Mouse (Mus musculus): Measurements from ENCODE around the gene Omg. TPM values are rescaled to one million over a fixed set of nuclear protein-coding genes. Genes with fewer than 3 reads are reported as not detected.

Gene Omg
- total and polyA plus RNA-seq, 2 experiments from 2014 or later = 27.7 to 33.2 TPM

GRCm38 (mm10) chr11:79527015-79527738, 23.3 kb upstream of the Omg start:
- Histone ChIP-seq H3K4me1 (ENCODE audit: insufficient read depth, low read length) (0 out of 2 replicates have a peak, but pooled peaks cover 4% of the 10 kb centered on the region), H3K4me2 (ENCODE audit: low read depth, low read length) (no peak overlapping the region), H3K9ac (replicated peaks; ENCODE audit: low read length) (no peak overlapping the region), H3K4me3 (ENCODE audit: low read length) (no peak overlapping the region), H3K27me3 (ENCODE audit: insufficient read depth, low read length) (no peaks in the 10 kb centered on the region), H3K9me3 (ENCODE audit: low read length) (no peaks in the 10 kb centered on the region), H3K36me3 (ENCODE audit: insufficient read depth, low read length) (no peaks in the 10 kb centered on the region), H3K27ac (no peak overlapping the region)
- 77% methylated on average over 15 of the region's 15 CpGs for WGBS
- ATAC-seq = no peak
- DNase-seq (ENCODE audit: low spot score) = no peak
- no peak for TF ChIP-seq CTCF (IDR thresholded peaks at IDR 0.05; ENCODE audit: low read depth)

- Histone ChIP-seq H3K36me3 (ENCODE audit: insufficient read depth, low read length) (no peaks in the 10 kb centered on the region), H3K4me3 (ENCODE audit: low read length) (no peak overlapping the region), H3K9me3 (ENCODE audit: low read length) (no peaks in the 10 kb centered on the region), H3K9ac (replicated peaks; ENCODE audit: low read length) (no peak overlapping the region), H3K27me3 (ENCODE audit: insufficient read depth, low read length) (no peaks in the 10 kb centered on the region), H3K4me1 (ENCODE audit: insufficient read depth, low read length) (0 out of 2 replicates have a peak, but pooled peaks cover 4% of the 10 kb centered on the region), H3K4me2 (ENCODE audit: low read depth, low read length) (no peak overlapping the region), H3K27ac (no peak overlapping the region)
- WGBS = 91% methylated on average over 3 of the region's 3 CpGs
- no peak for TF ChIP-seq CTCF (IDR thresholded peaks at IDR 0.05; ENCODE audit: low read depth)
- DNase-seq (ENCODE audit: low spot score) (no peak), ATAC-seq (no peak)
These were observed 22.7 kb upstream of the Omg start for GRCm38 (mm10) chr11:79526549-79526948.

DNA sequence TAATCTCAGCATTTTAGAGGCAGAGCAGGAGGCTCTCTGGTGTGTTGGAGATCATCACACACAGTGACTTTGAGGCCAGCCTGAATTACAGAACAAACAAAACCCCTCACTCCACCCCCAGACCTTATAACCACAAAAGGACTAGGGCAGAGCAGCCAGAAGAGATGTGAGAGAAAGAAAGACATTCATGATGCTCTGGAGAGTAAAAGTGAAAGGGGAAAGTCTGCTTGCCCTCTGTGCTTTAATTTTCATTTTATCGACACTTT, 20.4 kb upstream of the Omg start:
- ATAC-seq (no peak), DNase-seq (ENCODE audit: low spot score) (no peak)
- whole genome bisulfite sequencing = 83% methylated on average over 1 of the region's 1 CpGs
- Histone ChIP-seq H3K36me3 (ENCODE audit: insufficient read depth, low read length) (no peaks in the 10 kb centered on the region), H3K4me3 (ENCODE audit: low read length) (no peak overlapping the region), H3K9me3 (ENCODE audit: low read length) (no peaks in the 10 kb centered on the region), H3K4me1 (ENCODE audit: insufficient read depth, low read length) (0 out of 2 replicates have a peak, but pooled peaks cover 4% of the 10 kb centered on the region), H3K27me3 (ENCODE audit: insufficient read depth, low read length) (no peaks in the 10 kb centered on the region), H3K9ac (replicated peaks; ENCODE audit: low read length) (no peak overlapping the region), H3K27ac (no peak overlapping the region), H3K4me2 (ENCODE audit: low read depth, low read length) (no peak overlapping the region)
- no peak for TF ChIP-seq CTCF (IDR thresholded peaks at IDR 0.05; ENCODE audit: low read depth)

DNA sequence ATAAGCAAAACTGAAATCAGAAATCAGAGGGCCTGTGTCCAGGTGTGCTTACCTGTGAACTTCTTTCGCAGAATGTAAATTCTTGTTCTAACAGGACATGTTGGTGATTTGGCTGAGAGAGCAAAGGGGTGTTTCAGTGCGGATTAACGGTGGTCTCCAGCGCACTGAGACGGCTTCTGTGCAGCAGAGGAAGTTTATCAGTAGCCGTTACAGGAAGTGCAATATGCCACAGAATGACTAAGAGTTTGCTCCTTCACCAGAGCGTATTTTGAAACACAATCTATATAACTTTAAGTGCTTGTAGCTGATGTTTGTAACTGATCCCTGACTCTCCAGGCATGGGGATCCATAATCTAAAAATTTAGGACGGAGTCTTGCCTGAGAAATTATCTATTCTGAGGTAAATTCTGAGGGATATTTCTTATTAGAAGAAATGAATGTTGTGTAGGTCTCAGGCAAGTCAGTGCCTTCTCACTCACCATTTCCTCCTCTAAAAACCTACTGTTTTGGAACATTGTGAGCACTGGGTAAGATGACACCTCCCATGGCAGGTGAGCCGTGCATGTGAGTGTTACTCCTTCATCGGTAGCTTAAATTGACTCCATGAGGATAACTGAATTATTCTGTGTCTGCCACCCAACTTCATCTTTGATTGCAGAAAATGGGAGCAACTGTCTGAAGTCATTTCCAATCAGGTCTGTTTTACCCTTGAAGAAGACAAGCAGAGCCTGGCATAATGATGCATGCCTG, 19.9 kb upstream of the Omg start, which contains the start of gene Evi2b:
Gene Evi2b, minus strand, starts transcription at position 203 of the 750 bp plus-strand sequence.
- no peak for TF ChIP-seq CTCF (IDR thresholded peaks at IDR 0.05; ENCODE audit: low read depth)
- Histone ChIP-seq H3K27me3 (ENCODE audit: insufficient read depth, low read length) (no peaks in the 10 kb centered on the region), H3K36me3 (ENCODE audit: insufficient read depth, low read length) (no peaks in the 10 kb centered on the region), H3K4me3 (ENCODE audit: low read length) (no peak within 1 kb of the TSS), H3K4me2 (ENCODE audit: low read depth, low read length) (no peak within 1 kb of the TSS), H3K27ac (peak within 1 kb of the TSS; percentile 7; the same call in 1 of the 2 replicates), H3K9ac (replicated peaks; ENCODE audit: low read length) (no peak within 1 kb of the TSS), H3K9me3 (ENCODE audit: low read length) (no peaks in the 10 kb centered on the region), H3K4me1 (ENCODE audit: insufficient read depth, low read length) (0 out of 2 replicates have a peak, but pooled peaks cover 4% of the 10 kb centered on the region)
- 89% methylated on average over 10 of the region's 10 CpGs for WGBS
- DNase-seq (ENCODE audit: low spot score) (no peak), ATAC-seq (no peak)

DNA sequence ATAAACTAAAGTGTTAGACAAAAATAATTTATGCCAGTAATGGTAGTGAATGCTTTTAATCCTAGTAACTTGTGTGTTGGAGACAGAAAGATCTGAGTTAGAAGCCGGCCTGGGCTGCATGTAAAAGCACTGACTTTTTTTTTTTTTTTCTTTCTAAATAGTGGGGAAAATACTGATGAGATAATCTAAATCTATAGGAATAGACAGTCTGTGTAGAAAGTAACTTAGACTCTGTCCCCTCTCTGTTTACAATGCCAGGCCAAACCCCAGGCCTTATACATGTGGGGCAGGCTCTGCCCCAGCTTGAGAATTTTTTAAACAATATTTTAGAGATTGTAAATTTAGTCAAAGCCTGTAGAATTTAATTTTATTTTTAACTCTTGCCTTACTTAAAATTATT, 19.1 kb upstream of the Omg start:
- Histone ChIP-seq H3K4me3 (ENCODE audit: low read length) (no peak overlapping the region), H3K4me1 (ENCODE audit: insufficient read depth, low read length) (0 out of 2 replicates have a peak, but pooled peaks cover 4% of the 10 kb centered on the region), H3K27me3 (ENCODE audit: insufficient read depth, low read length) (no peaks in the 10 kb centered on the region), H3K36me3 (ENCODE audit: insufficient read depth, low read length) (no peaks in the 10 kb centered on the region), H3K9ac (replicated peaks; ENCODE audit: low read length) (no peak overlapping the region), H3K9me3 (ENCODE audit: low read length) (no peaks in the 10 kb centered on the region), H3K27ac (no peak overlapping the region), H3K4me2 (ENCODE audit: low read depth, low read length) (no peak overlapping the region)
- WGBS = 90% methylated on average over 1 of the region's 1 CpGs
- ATAC-seq (no peak), DNase-seq (ENCODE audit: low spot score) (no peak)
- TF ChIP-seq CTCF (IDR thresholded peaks at IDR 0.05; ENCODE audit: low read depth) = no peak

- TF ChIP-seq CTCF (IDR thresholded peaks at IDR 0.05; ENCODE audit: low read depth) = no peak
- ATAC-seq (no peak), DNase-seq (ENCODE audit: low spot score) (no peak)
- H3K27me3 ChIP-seq (ENCODE audit: insufficient read depth, low read length) = no peaks in the 10 kb centered on the region
- H3K36me3 ChIP-seq (ENCODE audit: insufficient read depth, low read length) = no peaks in the 10 kb centered on the region
- no peak overlapping the region for H3K27ac ChIP-seq
- H3K4me1 ChIP-seq (ENCODE audit: insufficient read depth, low read length) = 0 out of 2 replicates have a peak, but pooled peaks cover 3% of the 10 kb centered on the region
- H3K9me3 ChIP-seq (ENCODE audit: low read length) = no peaks in the 10 kb centered on the region
- no peak overlapping the region for H3K9ac ChIP-seq (replicated peaks; ENCODE audit: low read length)
- no peak overlapping the region for H3K4me2 ChIP-seq (ENCODE audit: low read depth, low read length)
- H3K4me3 ChIP-seq (ENCODE audit: low read length) = no peak overlapping the region
These were observed 18.0 kb upstream of the Omg start for GRCm38 (mm10) chr11:79521930-79522329.

DNA sequence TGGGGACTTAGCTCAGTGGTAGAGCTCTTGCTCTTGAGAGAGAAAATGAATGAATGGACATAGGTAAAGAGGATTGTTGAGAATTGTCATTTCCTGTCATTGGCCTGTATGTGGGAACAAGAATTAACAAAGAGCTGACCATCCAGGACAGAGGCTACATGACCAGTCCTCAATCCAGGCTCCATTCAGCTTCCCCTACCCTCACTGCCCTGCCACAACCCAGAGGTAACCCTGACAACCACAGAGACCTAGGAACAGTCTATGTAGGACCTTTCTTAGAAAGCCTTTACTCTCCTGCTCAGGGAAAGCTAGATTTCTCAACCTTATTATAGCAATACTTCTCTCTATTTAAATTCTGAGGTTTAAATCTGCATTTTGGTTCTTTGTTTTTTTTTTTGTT, 16.9 kb upstream of the Omg start:
- H3K27ac ChIP-seq = no peak overlapping the region

More for the DNA sequence above, 16.9 kb upstream of the Omg start:
- ATAC-seq (no peak), DNase-seq (ENCODE audit: low spot score) (no peak)
- Histone ChIP-seq H3K4me3 (ENCODE audit: low read length) (no peak overlapping the region), H3K9me3 (ENCODE audit: low read length) (no peaks in the 10 kb centered on the region), H3K9ac (replicated peaks; ENCODE audit: low read length) (no peak overlapping the region), H3K4me1 (ENCODE audit: insufficient read depth, low read length) (no peaks in the 10 kb centered on the region), H3K27me3 (ENCODE audit: insufficient read depth, low read length) (no peaks in the 10 kb centered on the region), H3K4me2 (ENCODE audit: low read depth, low read length) (no peak overlapping the region), H3K36me3 (ENCODE audit: insufficient read depth, low read length) (no peaks in the 10 kb centered on the region)
- TF ChIP-seq CTCF (IDR thresholded peaks at IDR 0.05; ENCODE audit: low read depth) = no peak

Data from hindbrain, postnatal 0 days (tissue).